Mouse (Mus musculus): ENCODE measurements at regions not wholly inside any gene's neighbourhood (a gene's known extent, or its start where the extent isn't known, plus 50 kb on each side); places are given as distances from the start of the nearest gene placed in this dataset.
"Not testable (repeated sequence)": the region's sequence is repeated elsewhere in the genome, so short reads cannot be mapped to it uniquely, and the experiment has no call there.

DNA sequence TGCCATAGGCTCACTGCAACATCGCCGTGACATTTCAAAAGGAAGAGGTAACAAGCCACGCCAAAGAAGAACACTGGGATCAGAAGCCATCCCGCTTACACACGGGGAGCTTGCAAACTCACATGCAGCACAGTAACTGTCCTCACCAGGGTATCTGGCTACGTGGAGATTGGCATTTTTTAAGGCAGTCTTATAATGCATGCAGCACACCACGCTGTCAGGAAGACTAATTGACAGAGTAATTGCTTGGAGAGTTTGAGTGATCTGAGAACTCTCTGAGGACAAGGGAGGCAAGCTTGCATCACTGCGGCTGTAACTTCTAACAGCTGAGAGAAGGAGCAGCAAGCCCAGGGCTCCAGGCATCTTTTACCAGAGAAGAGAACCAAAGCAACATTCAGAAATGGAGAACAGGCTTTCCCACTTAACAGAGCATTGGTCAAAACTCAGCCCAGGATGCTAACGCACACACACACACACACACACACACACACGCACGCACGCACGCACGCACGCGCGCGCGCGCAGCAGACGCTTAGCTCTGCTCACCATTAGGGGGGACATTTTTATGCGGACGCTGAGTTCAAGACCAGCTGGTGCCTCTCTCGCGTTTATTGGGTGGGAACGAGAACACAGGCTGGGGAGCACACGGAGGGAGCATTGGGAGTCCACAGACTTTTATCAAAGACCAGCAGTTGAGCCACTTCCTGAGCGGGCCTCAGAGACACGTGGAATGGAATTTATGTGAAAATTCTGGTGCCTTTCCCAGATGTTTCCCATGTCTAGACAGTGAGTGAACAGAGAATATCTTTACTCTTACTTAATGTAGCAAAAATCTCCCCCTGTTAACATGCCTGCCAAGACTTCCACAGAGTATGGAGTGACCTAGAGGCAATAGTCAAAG lies 66.6 kb downstream of the 1700129C05Rik start:
- DNase-seq (ENCODE audit: low spot score in 2 of 2) = no peak

DNA sequence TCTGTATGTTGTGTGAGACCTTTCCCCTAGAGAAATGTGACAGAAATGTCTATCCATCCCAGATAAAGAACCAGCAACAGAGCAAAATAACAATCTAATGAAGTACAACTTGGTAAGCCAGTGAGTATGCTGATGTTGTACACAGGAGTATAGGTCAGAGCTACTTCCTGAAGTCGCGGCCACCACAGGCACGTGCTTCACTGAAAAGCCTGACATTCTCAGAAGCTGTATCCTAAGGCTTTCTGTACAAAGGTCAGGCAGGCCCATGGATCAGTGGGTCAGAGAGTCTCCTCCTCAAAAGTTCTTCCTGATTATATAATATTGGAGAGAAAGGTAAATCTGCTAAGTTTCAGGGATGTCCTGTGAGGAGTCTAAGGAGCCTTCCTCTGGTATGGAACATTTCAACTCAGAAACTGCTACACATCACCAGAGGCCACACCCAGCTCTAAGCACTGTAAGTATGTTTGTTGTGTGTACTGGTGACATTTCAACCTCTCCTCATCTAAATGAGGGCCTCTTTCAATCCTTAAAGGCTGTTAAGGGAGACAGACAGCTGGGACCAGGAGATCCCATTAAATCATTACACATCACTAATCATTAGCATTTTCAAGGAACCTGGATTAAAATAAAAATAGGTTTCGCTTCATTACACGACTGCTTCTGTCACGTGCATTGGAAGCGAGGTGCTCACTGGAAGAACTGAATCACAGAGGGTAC lies 70.2 kb downstream of the 1700129C05Rik start:
- DNase-seq (ENCODE audit: low spot score in 2 of 2) = no peak

- no peak for DNase-seq (ENCODE audit: low spot score in 2 of 2)
Observed at GRCm38 (mm10) chr14:59070056-59070455, 72.6 kb downstream of the 1700129C05Rik start.

DNA sequence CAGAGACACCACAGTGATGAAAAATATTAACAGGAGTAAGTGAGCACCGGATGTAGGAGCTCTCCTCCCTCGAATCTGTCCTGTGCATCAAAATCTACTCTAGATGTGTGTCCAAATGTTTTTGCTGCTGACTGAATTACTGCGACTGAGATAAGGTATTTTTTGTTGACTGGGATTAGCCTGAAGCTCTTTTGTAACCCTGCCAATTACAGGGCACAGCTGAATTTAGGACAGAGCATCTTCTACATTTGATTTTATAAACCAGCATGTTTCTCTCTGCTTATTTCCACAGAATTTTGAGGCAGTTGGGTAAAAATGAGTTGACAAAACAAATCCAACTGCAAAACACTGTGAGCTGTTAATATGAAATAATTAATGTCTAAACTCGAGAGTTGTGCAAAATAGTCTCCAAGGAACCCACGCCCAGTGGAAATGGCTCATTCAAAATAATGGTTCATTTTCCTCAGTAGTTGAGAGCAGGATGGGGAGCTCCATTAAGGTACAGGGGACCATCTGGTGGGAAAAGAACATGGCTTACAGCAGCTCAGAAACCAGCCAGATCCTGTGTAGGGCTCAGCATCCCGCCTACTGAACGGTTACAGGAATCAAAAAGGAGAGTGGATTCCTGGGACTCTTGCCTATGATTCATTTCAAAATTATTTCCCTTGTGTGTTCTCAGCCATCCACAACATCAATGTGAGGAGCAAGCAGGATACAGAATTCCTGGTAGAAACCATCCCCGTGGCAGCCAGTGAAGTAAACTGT lies 76.1 kb downstream of the 1700129C05Rik start:
- peak; percentile 6 to 7 for DNase-seq (ENCODE audit: low spot score in 2 of 2)

DNA sequence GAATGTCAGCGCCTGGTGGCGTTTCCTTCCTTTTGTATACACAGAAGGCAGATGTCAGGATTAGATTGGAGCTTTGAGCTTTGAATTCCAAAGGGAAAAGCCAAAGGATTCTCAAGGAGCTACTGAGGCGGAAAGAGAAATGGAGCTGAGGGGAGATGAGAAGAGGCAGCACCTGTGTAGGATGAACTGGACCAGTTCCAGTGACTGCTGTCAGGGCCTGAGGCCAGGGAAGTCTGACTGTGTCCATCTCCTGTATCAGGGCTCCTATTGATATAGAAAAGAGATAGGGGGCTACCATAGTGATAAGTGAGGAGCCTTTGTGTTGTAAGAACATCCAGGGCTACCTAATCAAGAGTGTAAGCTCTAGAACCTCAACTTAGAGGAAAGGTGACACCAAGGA lies 79.5 kb downstream of the 1700129C05Rik start:
- DNase-seq (ENCODE audit: low spot score in 2 of 2) = no peak

GRCm38 (mm10) chr14:59056832-59057231 lies 85.9 kb downstream of the 1700129C05Rik start:
- no peak for DNase-seq (ENCODE audit: low spot score in 2 of 2)

GRCm38 (mm10) chr14:59055283-59055682 lies 87.4 kb downstream of the 1700129C05Rik start:
- DNase-seq (ENCODE audit: low spot score in 2 of 2) = no peak

GRCm38 (mm10) chr14:59052421-59052820 lies 90.3 kb downstream of the 1700129C05Rik start:
- DNase-seq (ENCODE audit: low spot score in 2 of 2) = no peak

- no peak for DNase-seq (ENCODE audit: low spot score in 2 of 2)
Observed at GRCm38 (mm10) chr14:59051478-59051879, 91.2 kb downstream of the 1700129C05Rik start.

DNA sequence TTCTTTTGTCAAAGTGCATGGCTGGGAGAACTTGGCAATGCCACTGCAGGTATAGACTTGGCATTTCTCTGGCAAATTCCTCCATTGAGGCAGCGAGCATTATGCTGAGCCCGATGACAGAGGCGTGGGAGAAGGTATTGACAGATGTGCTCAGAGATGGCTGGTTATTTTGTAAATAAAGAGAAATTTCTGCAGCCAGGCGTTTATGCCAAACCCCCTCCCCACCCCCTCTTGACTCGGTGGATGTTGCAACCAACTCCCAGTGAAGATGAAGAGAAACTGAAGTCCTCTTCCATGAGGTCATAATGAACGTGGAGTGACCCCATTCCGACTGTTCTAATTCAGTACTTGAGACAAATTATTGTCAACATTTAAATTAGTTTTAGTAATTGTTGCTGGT lies 97.0 kb downstream of the 1700129C05Rik start:
- DNase-seq (ENCODE audit: low spot score in 2 of 2) = no peak

DNA sequence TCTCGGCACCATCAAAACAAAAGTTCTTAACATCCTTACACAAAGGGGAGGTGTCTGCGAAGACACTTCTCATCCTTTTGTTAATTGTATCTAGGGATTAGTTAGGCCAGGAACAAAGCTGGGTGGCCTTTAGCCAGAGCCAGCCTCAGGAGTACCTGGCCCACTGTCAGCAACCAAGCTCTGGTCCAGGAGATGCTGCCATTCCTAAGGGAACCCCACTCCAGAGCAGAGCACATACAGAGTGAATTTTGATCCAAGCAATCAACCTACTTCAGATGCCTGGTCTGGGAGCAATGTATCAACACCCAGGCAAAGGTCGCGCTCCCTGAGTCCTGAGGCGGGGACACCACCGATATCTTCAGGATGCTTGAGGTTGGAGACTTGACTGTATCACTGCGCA lies 97.5 kb downstream of the 1700129C05Rik start:
- DNase-seq (ENCODE audit: low spot score in 2 of 2) = no peak

DNA sequence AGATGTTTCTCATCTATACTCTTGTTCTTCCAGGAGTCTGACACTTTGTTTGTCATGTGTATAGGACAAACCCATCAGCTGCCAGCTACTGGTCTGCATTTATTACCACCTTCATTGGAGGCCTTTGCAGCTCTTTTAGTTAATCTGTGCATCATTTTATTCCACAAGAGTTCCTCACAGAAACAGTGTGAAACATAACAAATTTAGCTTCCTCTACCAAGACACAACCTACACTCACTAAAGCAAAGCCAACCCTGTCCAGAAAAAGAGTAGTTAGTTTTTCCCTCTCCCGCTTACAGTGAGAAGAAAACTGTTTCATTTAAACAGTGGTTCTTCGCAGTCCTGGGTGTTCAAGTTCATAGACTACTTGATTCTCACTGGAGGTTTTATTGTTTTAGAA lies 100.5 kb downstream of the 1700129C05Rik start:
- DNase-seq (ENCODE audit: low spot score in 2 of 2) = peak in 1 of 2 experiments; percentile 2

DNA sequence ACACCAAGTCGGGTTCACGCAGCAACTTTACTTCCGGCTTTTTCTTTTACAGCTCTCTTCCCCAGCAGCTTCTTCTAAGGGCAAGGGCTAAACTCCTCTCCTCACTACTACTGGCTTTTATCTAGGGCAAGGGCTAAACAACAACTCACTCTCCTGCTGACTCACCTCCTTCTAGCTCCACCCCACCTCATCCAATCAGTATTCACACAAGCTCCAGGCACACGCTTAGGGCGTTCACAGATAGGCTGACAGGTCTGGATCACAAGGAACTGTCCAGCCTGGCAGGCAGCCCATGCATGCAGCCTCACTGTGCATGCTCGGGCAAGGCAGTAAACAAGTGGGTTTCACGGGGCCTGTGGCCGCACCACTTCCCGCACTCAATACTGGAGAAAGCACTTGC lies 116.9 kb downstream of the 1700129C05Rik start:
- DNase-seq (ENCODE audit: low spot score in 2 of 2) = not testable (repeated sequence)

DNA sequence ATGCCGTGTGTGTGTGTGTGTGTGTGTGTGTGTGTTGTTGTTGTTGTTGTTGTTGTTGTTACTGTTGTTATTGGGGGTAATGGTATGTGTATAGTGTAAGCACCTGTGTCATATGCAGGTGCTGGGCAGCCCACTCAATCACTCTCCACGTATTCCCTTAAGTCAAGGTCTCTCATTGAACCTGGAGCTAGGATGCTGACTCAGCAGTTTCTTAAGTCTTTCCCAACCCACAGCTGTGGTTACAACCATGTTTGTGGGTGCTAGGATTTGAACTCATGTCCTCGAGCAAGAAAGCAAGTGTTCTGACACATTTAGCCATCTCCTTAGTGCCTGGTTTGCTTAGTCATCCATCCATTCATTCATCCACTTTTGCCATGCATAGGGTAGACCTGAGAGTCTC lies 133.2 kb downstream of the 1700129C05Rik start:
- DNase-seq (ENCODE audit: low spot score in 2 of 2) = no peak

GRCm38 (mm10) chr14:58999106-58999778 lies 143.5 kb downstream of the 1700129C05Rik start:
- DNase-seq (ENCODE audit: low spot score in 2 of 2) = no peak

DNA sequence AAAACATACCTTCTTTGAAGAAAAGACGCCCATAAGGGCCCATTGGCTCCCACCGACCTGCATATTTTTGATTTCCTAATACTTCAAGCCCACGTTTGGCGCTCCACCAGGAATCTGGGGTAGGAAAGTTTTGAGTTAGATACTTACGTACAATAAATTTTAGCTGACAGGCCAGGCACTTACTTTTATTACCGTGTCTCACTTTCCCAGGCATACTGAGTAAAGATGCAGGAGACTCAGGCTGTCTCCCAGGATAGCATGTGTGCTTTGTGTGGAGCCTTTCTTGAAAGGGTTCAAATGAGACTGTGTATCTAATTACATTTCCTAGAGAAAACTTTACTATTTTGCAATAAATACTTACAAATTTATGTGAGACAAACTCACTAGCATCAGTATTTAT lies 147.7 kb downstream of the 1700129C05Rik start:
- DNase-seq (ENCODE audit: low spot score in 2 of 2) = no peak

GRCm38 (mm10) chr14:58989644-58990217 lies 153.0 kb downstream of the 1700129C05Rik start:
- no peak for DNase-seq (ENCODE audit: low spot score in 2 of 2)

DNA sequence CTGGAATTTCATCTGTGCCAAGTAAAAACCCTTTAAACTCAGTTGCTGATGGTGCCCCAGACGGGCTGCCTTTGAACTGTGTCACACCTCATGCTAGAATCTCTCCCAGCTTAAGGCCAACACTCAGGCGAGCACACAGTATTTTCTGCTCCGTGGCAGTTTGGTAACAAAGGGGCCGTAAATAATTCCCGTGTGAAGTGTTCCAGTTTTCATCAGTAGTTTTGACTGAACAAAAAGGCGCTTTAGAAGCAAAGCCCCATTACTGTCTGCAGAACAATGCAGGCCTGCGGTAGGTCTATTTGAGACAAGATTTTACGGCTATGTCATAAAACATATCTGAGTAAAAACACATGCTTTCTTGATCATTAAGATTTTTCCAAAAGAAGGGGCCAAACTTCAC lies 155.0 kb downstream of the 1700129C05Rik start:
- DNase-seq (ENCODE audit: low spot score in 2 of 2) = no peak

- DNase-seq (ENCODE audit: low spot score in 2 of 2) = no peak
Observed at GRCm38 (mm10) chr14:58985838-58986237, 156.9 kb downstream of the 1700129C05Rik start.

GRCm38 (mm10) chr14:58976791-58977190 lies 165.9 kb downstream of the 1700129C05Rik start:
- no peak for DNase-seq (ENCODE audit: low spot score in 2 of 2)

- DNase-seq (ENCODE audit: low spot score in 2 of 2) = no peak
Observed at GRCm38 (mm10) chr14:58969248-58969647, 173.4 kb downstream of the 1700129C05Rik start.
